Mouse (Mus musculus): Measurements from ENCODE around the gene Dynlt3. TPM values are rescaled to one million over a fixed set of nuclear protein-coding genes. Genes with fewer than 3 reads are reported as not detected.
"Not testable (repeated sequence)": the region's sequence is repeated elsewhere in the genome, so short reads cannot be mapped to it uniquely, and the experiment has no call there.

Dynlt3 gene
- polyA plus RNA-seq (2015; fragmentation: Nextera tagmentation; extraction: Ambion mirVana), result 33.5 and 35.5 TPM in 2 replicates

DNA sequence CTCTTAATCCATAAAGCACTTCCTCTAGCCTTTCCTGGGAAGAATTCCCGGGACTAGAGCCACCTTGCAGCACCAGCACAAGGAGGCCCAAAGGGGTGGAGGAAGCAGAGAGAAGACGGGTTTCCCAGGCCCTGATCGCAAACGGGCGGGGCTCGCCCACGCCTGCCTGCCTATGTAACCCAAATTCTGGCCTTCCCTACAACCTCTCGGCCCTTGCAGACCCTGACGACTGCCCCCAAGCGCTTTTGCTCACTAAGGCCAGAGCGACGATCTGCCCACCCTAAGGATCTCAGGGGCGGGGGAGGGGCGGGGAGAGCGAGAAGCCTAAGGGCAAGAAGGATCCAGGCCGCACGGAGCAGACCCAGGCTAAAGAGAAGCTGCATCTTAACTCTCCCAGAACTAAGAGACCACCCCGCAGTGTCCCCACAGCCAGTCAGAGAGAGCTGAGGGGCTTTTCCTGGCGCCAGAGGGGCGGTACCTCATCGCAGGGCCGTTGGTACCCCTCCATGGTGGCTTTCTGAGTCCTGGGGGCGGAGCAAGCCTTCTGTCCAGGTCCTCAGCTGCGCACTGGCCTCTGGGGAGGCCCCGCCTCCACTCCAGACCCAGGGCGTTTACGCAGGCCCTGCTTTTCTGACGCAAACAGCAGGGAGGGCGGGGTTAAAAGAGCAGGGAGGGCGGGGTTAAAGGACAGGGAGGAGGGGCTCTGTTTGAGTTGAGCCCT, at the start of gene Dynlt3:
Dynlt3 (minus strand) TSS at position 613 of the 721 bp plus-strand sequence.
- peak; percentile 98 for ATAC-seq (replicated peaks)
- 11% methylated on average over 29 of the region's 30 CpGs for WGBS
- no peaks in the 10 kb centered on the region for H3K27me3 ChIP-seq

DNA sequence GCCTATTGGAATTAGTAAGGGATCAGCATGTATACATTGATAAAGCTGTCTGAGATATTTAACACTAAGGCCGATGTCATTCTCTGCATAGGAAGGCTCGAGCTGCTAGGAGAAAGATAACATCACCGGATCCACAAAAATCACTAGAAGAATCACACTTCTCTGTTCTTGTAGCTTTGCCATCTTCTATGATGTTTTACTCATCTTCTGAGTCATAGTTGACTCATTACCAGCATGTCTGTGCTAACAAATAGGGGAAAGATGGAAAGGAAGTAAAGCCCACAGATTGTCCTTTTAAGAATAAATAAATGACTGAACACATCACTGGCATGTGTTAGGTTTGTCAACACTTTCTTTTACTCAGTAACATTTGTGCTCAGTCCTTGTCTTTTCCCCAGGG, 37.0 kb upstream of the Dynlt3 start:
- Histone ChIP-seq H3K36me3 (no peaks in the 10 kb centered on the region), H3K4me2 (replicated peaks) (no peak overlapping the region)

More for the DNA sequence above, at the start of gene Dynlt3:
- peak within 1 kb of the TSS; percentile 77 for H3K27ac ChIP-seq (replicated peaks)
- H3K36me3 ChIP-seq, result no peaks in the 10 kb centered on the region
- no peaks in the 10 kb centered on the region for H3K9me3 ChIP-seq
- peaks cover 3% of the 10 kb centered on the region; the same call in 1 of the 2 replicates for H3K4me1 ChIP-seq
- H3K4me3 ChIP-seq, result peak within 1 kb of the TSS; percentile 51
- H3K9ac ChIP-seq (replicated peaks), result peak within 1 kb of the TSS; percentile 56
- peak within 1 kb of the TSS; percentile 49 for H3K4me2 ChIP-seq (replicated peaks)

DNA sequence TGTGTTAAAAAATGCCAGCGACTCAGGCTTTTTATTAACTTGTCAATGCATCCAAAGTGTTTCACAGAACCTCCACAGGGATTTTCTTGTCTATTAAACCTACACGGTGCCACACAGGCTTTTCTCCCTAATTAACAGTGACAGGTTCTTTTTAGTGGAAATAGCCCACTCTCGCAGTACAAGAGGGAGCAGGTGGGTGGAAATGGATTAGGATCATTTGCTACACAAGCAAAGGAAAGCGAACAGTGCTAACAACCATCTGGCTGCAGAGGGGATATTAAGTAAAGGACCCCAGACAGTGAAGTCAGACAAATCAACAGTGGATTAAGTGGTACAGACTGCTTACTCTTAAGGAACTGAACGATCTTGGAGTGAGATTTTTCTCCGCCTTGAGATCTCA, 33.2 kb upstream of the Dynlt3 start:
- Histone ChIP-seq H3K9me3 (no peaks in the 10 kb centered on the region), H3K4me1 (no peaks in the 10 kb centered on the region), H3K36me3 (no peaks in the 10 kb centered on the region), H3K4me3 (no peak overlapping the region), H3K9ac (replicated peaks) (no peak overlapping the region), H3K27me3 (no peaks in the 10 kb centered on the region), H3K4me2 (replicated peaks) (no peak overlapping the region), H3K27ac (replicated peaks) (peak overlapping the region; percentile 60)
- WGBS, result 37% methylated on average over 6 of the region's 6 CpGs
- ATAC-seq (replicated peaks), result peak; percentile 94

More for the DNA sequence above, 37.0 kb upstream of the Dynlt3 start:
- WGBS, result 87% methylated on average over 3 of the region's 3 CpGs
- Histone ChIP-seq H3K4me1 (no peaks in the 10 kb centered on the region), H3K27ac (replicated peaks) (no peak overlapping the region), H3K9ac (replicated peaks) (no peak overlapping the region), H3K4me3 (no peak overlapping the region), H3K27me3 (no peaks in the 10 kb centered on the region), H3K9me3 (no peaks in the 10 kb centered on the region)
- ATAC-seq (replicated peaks), result no peak

DNA sequence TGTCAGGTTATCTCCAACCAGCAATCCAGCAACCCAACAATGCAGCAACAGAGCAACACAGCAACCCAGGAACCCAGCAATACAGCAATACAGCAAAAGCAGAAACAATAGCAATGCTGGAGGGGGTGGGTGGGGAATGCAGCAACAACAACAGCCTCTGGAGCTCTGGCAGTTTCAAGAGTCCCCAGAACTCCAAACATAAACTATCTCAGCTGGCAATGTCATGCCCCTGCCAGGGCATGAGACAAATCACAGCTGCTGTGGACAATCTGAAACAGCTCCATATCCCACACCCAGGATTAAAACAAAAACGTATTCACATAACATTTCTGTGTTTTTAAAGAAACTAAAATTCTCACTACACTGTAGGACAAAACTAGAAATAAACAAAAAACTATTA, 9.2 kb upstream of the Dynlt3 start:
- no peak overlapping the region for H3K27ac ChIP-seq (replicated peaks)
- WGBS, result 60% methylated on average over 1 of the region's 1 CpGs
- no peak overlapping the region for H3K4me2 ChIP-seq (replicated peaks)
- H3K4me1 ChIP-seq, result no peaks in the 10 kb centered on the region
- H3K9me3 ChIP-seq, result no peaks in the 10 kb centered on the region
- no peak overlapping the region for H3K9ac ChIP-seq (replicated peaks)
- H3K4me3 ChIP-seq, result no peak overlapping the region
- H3K27me3 ChIP-seq, result no peaks in the 10 kb centered on the region
- no peak for ATAC-seq (replicated peaks)
- H3K36me3 ChIP-seq, result no peaks in the 10 kb centered on the region

DNA sequence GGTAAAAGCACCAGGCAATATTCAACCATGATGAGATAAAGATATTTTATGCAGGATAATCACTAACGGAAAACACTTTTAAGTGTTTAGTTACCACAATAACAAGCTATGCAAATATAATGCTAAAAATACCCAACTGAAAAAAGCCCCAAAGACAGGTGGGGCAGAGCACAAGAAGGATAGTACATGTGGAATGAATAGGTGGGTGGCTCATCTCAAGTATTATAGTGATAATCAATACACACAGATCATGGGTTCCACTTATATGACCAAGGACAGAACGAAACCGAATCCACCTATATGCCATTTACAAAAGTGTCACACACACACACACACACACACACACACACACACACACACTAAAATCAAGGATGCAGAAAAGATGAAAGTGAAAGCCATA, 8.6 kb upstream of the Dynlt3 start:
- Histone ChIP-seq H3K27ac (replicated peaks) (no peak overlapping the region), H3K4me1 (no peaks in the 10 kb centered on the region), H3K9ac (replicated peaks) (no peak overlapping the region), H3K36me3 (no peaks in the 10 kb centered on the region), H3K4me2 (replicated peaks) (no peak overlapping the region), H3K9me3 (no peaks in the 10 kb centered on the region), H3K27me3 (no peaks in the 10 kb centered on the region), H3K4me3 (no peak overlapping the region)
- no peak for ATAC-seq (replicated peaks)
- WGBS, result 96% methylated on average over 3 of the region's 3 CpGs

DNA sequence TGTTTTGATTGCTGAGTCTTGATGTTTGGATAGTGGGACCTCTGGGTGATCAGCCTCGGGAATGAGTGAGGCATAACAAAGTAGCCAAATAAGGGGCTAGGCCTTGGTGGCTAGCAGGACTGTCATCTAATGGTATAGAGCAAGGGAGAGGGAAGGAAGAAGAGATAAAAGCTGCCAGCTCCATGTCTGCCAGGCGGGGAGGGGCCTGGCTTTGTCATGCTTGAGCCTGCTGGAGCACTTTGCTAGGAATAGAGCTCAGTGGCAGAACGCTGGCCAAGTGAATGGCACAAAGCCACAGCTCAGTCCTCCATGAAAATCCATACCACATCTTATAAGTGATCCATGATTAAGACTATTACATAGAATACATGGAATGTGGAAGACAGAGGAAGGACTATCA, 10.0 kb downstream of the Dynlt3 start:
- 42% methylated on average over 3 of the region's 3 CpGs for WGBS
- no peak overlapping the region for H3K4me3 ChIP-seq

DNA sequence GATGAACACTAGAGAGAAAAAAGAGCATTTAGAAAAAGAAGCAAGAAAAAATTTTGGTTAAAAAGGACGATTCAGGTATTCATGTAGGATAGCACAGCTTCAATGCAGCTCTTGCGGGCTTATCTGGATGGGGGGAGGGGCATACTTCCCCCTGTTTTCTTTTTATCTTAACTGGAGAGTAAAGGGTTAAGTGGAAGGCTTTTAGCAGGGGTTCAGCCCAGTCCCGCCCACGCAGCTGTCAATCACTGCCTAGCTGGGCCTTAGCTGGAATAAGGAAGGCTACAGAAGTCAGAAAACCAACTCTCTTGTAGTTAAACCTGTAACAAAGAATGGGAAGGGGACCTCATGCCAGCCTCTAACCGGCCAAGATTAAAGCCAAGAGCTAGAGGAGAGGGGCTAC, 22.2 kb downstream of the Dynlt3 start:
- not testable (repeated sequence) for H3K9ac ChIP-seq (replicated peaks); H3K27me3 ChIP-seq; H3K9me3 ChIP-seq; H3K4me3 ChIP-seq; H3K27ac ChIP-seq (replicated peaks); ATAC-seq (replicated peaks); H3K4me2 ChIP-seq (replicated peaks); H3K4me1 ChIP-seq; H3K36me3 ChIP-seq
- WGBS, result 68% methylated on average over 5 of the region's 5 CpGs

More for the DNA sequence above, 10.0 kb downstream of the Dynlt3 start:
- H3K36me3 ChIP-seq, result no peaks in the 10 kb centered on the region; the same call in 1 of the 2 replicates
- no peak overlapping the region for H3K9ac ChIP-seq (replicated peaks)
- H3K4me2 ChIP-seq (replicated peaks), result no peak overlapping the region
- no peak overlapping the region for H3K27ac ChIP-seq (replicated peaks)
- H3K4me1 ChIP-seq, result no peaks in the 10 kb centered on the region
- H3K9me3 ChIP-seq, result no peaks in the 10 kb centered on the region
- no peak for ATAC-seq (replicated peaks)
- no peaks in the 10 kb centered on the region for H3K27me3 ChIP-seq

DNA sequence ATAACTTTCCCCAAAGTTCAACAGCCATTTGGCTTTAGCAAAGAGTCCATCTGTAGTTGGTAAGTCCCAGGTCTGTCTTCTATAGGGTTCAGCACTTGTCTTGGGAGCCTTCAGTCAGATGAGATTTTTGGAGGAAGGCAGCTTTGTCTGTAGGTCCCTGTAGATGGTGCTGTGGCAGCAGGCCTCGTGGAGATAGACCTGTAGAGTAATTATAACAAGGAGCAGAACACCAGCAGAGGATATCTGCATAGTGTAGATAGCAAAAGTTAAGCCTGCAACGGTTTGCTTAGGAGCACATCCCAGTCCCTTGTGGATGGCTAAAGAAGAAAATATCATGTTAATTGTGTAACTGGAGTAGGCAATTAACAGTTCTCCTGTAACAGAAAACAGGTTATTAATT, 22.7 kb downstream of the Dynlt3 start:
- H3K36me3 ChIP-seq; H3K9ac ChIP-seq (replicated peaks); H3K27me3 ChIP-seq; ATAC-seq (replicated peaks); H3K4me3 ChIP-seq; H3K4me1 ChIP-seq; H3K9me3 ChIP-seq; H3K27ac ChIP-seq (replicated peaks); H3K4me2 ChIP-seq (replicated peaks): not testable (repeated sequence)
- WGBS, result 62% methylated on average over 2 of the region's 2 CpGs

Other genes starting within 250 kb of the Dynlt3 start
- 0.43 and 0.63 TPM in 2 replicates for gene Cybb, start 175.2 kb downstream of the Dynlt3 start, polyA plus RNA-seq (2015; fragmentation: Nextera tagmentation; extraction: Ambion mirVana)
- gene H2al1o, start 90.6 kb downstream of the Dynlt3 start, polyA plus RNA-seq (2015; fragmentation: Nextera tagmentation; extraction: Ambion mirVana), result not detected in 2 replicates
- gene Hypm, start 183.9 kb upstream of the Dynlt3 start, polyA plus RNA-seq (2015; fragmentation: Nextera tagmentation; extraction: Ambion mirVana), result not detected in 2 replicates
- gene H2al3, start 186.7 kb upstream of the Dynlt3 start, polyA plus RNA-seq (2015; fragmentation: Nextera tagmentation; extraction: Ambion mirVana), result not detected in 2 replicates
- 1.4 and 1.5 TPM in 2 replicates for gene Sytl5, start 222.6 kb upstream of the Dynlt3 start, polyA plus RNA-seq (2015; fragmentation: Nextera tagmentation; extraction: Ambion mirVana)